Mouse (Mus musculus) c-Kit-positive CD71-positive TER-119-negative erythroid progenitor cells, embryonic 14.5 days (primary cell): ENCODE measurements around the gene Stat1.

Experiments used
- DNase-seq: peaks from one replicate; pipeline ENCODE4 v3.0.0-alpha.2; 2013; ENCODE audit warnings: low read depth

Gene Stat1

DNA sequence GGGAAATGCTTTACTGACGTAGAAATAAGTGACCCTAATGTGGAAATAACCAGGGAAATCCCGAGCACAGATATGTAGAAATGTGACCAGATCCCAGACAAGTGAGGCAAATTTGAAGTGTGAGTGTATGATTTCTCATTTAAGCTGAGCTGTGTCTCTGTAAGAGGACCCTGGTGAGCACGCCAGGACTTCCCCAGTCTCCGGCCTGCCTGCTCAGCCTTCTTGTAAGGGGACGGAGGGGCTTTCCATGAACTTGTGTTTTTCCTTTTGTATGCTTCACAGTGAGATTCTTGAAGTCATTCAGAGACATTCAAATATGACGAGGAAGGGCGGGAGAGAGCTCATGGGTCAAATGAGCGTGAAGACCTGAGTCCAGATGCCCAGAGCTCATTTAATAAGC lies 14.0 kb downstream of the Stat1 start:
- DNase-seq, result no peak

DNA sequence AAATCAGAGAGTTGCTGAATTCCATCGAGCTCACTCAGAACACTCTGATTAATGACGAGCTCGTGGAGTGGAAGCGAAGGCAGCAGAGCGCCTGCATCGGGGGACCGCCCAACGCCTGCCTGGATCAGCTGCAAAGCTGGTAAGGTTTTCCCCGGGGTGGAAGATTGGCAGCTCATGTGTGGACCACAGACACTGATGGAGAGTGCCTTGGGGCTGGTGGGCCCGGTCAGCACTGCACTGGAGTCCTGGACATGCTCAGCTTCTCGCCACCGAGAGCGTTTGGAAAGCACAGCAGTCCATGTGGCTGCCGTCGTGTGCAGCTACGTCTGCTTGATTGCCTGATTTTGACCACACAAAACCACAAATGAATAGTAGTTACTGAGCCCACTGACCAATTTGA lies 18.1 kb downstream of the Stat1 start:
- DNase-seq, result no peak

DNA sequence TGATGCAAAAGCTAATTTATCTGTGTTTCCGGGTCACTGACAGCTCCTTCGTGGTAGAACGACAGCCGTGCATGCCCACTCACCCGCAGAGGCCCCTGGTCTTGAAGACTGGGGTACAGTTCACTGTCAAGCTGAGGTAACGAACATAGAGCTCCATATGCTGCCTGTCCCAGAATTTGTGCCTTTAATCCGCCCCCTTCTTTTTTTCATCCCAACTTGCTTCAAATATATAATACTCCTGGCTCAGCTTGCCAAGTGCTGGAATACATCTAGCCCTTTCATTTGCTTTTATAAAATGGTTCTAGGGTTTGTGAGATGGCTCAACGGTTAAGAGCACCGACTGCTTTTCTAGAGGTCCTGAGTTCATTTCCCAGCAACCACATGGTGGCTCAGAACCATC lies 21.3 kb downstream of the Stat1 start:
- DNase-seq, result no peak

DNA sequence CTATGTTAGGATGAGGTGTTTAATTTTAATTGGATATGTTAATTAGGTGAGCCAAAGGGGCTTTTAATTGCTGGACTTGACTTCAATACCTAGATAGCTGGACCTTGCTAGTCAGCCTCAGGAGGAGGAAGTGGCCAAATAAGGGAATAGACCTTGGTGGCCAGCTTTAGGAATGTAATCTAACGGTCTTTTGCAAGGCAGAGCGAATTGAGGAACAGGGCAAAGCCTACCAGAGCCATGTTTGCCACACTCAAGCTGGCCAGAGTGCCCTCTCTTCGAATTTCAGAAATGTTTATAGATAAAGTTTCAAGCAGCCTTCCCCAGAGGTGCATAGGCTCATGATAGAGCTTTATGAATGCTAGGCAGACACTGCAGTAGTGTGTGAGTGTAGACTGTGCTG lies 22.2 kb downstream of the Stat1 start:
- no peak for DNase-seq

DNA sequence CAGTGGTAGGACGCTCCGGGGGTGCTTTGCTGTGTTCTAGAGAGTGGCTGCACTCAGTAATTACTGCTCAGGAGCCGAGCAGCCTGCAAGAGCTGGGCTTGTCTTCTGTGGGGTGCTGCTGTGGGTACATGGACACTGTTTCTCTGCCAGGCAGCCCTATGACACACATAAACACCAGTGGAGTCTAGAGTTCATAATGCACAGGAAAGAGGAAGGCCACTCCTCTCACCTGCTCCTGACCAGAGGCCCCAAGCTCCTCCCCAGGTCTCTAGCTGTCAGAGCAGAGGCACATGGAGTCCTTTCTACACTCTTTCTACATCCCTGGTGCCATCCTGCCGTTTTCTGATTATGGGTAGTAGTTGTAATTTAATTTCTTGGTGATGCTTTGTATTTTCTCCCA lies 22.9 kb downstream of the Stat1 start:
- DNase-seq, result no peak

DNA sequence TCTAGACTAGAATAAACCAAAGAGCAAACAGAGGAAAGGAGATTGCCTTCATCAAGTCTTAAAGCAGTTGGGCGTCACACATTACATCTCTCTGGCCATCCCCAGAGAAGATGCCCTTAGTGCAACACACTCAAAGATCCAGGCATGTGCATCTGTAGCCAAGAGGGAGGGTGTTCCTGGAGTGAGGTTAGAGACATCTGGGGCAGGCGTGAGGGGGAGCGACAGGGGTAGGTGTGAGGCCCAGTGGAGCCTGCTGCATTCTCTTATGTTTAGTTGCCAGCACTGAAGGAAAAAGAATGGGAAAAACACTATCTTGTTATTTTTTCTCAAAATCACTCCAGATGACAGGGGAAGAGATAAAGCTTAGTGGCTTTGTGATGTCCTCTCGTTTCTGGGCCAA lies 24.0 kb downstream of the Stat1 start:
- DNase-seq, result no peak

DNA sequence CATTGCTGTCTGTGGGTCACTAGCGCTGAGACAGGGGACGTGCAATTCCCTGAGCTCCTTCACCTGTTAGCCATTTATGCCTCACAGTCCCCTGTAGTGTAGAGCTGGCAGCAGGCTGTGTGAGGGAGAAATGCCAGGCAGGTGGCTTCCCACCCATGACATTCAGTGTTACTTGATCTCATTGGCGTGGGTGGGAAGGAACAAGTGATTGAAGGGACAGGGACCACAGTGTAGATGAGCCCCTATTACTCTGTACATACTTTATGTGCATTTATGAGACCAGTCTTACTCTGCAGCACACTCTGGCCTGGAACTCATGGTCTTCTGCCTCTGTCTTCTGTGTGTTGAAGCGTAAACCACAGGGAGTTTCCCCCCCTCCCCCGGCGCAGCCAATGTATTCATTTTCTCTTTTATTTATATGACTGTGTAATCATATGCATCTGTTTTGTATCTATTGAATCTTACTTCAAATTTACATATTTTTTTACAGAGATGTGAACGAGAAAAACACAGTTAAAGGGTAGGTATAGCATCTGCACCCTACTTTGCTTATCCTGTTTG lies 24.4 kb downstream of the Stat1 start:
- no peak for DNase-seq

DNA sequence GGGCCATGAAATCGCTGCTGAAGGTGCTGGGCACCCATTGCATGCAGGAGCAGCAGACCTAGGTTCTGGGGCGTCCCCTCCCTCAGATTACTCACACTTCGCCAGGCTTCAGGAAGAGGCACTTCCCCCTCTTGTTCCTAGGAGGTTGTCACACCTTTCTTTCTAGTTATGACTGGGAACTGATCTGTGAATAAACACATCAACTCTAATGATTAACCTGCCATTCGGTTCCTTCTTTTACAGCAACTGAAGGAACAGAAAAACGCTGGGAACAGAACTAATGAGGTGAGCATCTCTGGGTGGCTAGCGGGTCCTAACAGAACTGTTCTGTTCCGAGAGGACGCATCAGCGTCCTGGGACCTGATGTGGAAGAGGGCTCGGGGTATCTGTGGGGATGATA lies 25.7 kb downstream of the Stat1 start:
- no peak for DNase-seq

DNA sequence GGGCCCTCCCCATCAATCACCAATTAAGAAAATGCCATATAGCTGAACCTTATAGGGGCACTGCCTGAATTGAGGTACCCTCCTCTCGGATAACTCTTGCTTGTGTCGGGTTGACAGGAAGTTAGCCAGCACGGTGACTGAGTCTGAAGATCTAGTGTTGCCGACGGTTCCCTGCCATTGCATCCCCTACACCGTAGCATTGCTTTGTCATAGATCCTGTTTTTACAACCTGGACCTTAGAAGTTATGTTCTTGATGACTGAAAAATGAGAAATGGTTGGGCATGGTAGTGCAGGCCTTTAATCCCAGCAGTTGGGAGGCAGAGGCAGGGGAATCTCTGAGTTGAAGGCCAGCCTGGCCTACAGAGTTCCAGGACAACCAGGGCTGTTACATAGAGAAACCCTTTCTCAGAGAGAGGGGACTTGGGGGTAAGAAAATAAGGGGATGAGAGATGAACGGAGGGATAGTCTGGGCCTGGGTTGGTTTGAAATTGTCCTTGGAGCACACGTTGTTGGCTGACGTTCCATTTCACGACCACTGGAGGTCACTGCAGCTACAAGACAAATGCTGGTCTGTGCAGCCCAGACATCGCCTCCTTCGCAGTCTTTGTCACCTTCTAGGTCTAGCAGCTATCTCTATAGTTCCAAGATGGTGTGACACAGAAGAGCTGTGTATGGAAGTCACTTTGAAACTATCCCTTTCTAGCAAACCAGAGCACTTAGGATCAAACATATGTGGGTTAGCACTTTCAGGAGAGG lies 27.2 kb downstream of the Stat1 start:
- DNase-seq, result no peak

DNA sequence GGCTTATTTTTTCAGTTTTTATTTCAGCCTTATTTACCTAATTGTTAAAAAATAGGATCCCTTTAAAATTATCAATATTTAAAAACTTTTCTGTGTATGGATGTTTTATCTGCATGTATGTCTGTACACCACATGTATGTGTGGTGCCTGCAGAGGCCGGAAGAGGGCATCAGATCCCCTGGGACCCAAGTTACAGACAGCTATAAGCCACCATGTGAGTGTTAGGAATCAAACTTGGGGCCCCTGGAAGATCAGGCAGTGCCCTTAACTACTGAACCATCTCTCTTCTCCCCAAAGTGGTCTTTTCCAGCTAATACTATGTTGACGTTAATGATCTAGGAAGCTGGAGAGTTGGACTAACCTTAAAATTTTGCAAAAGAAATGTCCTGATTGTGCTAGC lies 28.2 kb downstream of the Stat1 start:
- no peak for DNase-seq

DNA sequence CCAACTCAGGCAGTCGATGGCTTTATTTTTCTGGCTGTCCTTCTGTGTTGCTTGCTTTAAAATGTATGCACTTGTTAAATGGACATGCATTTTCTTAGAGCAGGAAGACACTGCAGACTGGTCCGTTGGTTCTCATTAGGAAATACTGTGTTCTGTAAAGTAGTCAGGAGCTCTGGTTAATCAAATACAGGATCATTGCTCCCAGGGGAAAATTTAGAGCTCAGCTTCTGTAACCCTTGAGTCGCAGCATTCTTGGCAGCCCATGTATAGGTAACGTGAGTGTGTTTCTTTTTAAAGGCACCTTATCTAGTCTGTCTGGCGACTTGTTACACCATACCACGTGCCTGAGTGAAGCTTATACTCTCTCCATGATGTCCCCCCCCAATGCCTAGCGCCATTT lies 28.9 kb downstream of the Stat1 start:
- no peak for DNase-seq

DNA sequence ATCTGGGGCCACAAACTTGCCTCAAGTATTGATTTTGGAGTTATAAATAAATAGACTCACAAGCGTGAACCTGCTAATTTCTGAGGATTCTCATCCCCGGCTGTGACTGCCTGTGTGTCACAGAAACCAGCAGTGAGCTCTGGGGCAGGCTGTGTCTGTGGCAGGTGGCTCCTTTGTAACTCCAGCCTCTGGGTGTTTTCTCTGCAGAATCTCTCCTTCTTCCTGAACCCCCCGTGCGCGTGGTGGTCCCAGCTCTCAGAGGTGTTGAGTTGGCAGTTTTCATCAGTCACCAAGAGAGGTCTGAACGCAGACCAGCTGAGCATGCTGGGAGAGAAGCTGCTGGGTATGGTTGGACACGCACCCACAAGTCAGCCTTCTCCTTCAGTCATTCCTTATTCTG lies 29.5 kb downstream of the Stat1 start:
- no peak for DNase-seq

DNA sequence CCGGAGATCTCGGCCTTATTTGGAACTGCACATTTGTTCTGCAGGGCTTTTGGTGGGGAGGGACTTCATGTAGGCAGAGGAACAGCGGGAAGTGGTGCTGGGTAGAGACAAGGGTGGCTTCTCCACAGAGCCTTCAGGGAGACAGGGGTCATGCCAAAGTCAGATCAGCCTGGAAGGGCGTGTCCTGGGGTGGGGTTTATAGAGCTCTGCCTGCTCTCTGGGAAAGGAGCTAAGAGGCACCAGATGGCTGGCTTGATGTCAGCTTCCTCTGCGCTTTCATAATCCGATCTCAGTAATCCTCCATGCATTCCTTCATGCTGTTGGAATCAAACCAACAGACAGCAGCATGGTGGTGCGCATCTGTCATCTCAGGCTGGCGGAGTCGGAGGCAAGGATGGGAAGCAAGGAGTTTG lies 30.7 kb downstream of the Stat1 start:
- no peak for DNase-seq

DNA sequence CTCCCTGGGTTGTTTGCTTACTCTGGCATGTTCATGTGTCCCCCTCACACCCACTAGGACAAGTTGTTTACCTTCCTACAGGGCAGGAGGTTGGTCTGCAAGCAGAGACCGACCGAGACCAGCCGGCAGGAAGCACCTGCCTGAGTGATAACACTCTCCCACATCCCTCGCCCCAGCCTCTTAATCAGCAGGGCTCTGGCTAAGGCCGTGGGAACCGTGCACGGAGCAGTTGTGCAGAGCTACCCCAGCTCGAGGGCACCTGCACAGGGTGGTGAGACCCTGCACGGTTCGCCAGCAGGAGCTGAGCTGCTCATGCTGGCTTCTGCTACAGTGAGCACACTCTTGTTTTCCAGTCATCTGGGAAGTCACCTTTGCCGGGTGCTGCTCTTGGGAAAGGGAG lies 31.4 kb downstream of the Stat1 start:
- DNase-seq, result no peak

DNA sequence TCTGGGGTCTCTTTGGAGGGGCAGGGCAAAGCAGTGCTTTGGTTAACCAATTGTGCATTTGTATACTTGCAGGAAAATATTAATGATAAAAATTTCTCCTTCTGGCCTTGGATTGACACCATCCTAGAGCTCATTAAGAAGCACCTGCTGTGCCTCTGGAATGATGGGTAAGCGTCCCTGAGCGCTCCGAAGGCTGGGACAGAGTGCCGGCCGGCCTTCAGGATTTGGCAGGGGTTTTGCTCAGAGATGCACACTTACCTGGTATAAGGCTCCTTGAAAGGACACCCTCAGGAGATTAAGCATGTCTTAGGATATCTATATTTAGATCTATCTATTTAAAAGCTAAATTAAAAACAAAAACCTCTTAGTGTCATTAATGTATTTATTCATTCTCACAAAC lies 31.9 kb downstream of the Stat1 start:
- no peak for DNase-seq

DNA sequence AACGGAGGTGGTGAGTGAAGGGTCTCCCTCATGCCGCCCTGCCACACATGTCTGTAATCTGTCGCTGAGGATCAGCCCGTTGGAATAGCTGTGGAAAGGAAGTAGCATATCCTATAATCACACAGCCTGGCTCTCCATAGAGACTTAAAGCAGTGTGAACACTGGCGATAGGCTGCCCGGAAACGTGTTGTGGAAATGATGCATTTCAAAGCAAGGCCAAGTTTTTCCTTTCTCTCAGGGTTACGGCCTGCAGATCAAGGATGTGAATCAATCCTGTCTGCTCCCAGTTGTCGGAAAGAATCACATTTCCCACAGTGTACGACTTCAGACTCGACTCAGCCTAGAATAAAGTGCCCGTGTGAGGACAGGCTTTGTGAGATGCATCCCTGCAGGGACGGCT lies 33.1 kb downstream of the Stat1 start:
- DNase-seq, result no peak

DNA sequence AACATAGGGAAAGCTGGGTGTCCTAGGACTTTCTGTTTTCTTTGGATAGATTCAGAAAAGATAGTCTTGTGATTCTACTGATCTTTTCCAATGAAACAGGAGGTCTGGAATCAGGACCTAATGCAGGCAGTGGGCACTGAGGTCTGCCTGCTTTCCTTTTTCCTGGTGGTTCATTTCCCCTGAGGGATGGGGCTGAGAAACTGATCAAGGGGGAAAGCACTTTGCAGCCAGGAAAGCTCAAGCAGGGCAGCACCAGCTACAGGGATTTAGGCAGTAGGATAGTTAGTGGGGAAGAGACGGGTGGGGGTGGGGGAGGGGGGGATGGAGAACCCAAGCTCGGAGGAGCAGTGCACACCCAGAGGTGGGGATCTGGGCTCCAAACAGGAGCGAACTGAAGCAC lies 33.7 kb downstream of the Stat1 start:
- DNase-seq, result no peak

DNA sequence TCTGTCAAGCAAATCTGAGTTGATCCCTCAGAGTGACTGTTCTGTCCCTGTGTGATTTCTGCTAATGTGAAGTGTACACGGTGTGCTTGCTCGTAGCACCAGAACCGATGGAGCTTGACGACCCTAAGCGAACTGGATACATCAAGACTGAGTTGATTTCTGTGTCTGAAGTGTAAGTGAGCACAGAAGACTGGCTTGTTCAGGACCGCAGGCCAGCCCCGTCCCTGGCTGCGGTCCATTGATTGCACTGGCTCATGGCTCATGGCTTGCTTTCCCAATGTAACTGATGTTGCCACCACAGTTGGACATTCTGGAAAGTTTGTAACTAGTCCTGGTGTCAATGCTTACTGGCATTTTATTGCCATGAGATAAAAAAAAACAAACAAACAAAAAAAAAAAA lies 35.6 kb downstream of the Stat1 start:
- no peak for DNase-seq

DNA sequence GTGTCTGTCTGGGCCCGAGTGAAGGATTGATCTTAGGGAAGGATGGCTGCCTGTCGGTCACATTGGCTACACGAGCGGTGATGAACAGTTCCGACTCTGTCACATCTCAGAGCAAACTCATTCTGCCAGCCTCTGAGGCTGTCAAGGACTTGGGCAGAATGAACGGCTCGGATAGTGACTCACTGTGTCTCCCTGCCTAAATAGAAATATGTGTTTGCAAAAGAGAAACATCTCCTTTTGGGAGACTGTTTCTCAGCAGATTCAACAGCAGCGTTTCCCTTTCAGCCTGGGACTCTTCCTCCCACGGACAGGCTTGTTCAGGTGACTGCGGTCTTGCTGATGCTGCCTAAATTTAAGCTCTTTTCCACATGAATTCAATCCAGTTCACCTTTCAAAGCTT lies 37.1 kb downstream of the Stat1 start:
- DNase-seq, result no peak

DNA sequence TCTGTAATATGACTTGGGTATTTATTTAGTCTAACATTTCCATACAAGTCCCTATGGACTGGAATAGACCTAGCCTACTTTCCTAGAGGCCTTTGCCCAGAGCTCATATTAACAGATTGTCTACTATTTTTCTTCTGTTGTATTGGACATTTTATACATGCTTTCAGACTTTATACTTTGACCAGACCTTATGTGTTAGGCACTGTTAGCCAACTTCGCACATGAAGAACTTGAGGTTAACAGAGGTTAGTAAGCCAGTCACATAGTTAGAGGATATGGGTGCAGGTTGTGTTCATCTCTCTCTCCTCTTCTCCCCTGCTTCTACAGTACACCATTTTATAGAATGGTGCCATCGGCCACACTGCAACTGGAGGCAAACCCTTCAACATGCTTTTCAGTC lies 38.8 kb downstream of the Stat1 start:
- no peak for DNase-seq

DNA sequence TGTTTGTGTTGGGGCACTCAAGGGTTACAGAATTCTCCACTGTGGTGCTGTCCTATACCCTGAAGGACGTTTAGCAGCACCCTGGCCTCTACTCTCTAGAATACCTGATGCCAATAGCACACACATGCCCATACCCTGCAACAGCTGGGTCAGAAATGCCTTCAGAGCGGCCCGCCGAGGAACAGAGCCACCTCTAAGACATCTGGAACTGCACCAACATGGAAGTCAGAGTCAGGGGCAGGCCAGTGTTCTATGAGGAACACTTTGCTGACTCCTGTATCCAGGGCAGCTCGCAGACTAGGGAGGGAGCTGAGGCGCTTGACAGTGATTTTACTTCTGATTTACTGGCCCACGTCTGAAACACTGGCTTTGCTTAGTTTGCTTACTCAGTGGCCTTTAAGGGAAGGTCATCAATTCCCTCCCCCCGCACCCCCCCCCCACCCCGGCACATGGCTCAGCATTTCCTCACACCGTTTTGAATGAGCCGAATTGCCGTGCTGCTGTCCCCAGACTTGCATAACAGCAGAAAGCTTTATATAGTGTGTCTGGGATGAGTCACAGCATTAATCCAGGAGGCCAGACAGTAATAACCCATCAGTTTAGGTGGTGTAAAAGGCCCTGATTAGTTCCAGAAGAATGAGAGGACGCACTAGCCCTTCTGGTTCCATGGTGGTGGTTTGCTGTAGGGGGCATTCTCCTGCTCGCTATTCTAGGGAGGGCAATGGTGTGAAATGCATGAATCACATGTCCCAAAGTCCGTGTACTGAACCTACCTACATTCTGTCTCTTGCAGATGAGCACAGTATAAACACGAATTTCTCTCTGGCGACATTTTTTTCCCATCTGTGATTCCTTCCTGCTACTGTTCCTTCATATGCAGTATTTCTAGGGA lies 39.5 kb downstream of the Stat1 start:
- DNase-seq, result no peak

DNA sequence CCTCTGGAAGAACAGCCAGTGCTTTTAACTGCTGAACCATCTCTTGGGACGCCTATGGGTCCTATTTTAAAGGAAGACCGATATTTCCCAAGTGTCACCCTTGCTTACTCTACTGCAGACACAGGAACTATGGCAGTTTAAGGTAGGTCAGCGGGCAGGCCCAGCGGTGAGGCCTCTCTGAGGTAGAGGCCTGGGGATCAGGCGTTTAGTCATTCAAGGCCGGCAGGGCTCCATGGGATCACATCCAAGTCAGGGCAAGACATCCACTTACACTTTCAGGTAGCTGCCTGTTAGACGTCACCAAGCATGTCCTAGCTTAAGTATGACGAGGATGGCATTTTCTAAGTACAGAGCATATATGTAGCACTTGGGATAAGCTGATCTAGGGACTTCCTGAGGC lies 41.9 kb downstream of the Stat1 start:
- DNase-seq, result no peak

DNA sequence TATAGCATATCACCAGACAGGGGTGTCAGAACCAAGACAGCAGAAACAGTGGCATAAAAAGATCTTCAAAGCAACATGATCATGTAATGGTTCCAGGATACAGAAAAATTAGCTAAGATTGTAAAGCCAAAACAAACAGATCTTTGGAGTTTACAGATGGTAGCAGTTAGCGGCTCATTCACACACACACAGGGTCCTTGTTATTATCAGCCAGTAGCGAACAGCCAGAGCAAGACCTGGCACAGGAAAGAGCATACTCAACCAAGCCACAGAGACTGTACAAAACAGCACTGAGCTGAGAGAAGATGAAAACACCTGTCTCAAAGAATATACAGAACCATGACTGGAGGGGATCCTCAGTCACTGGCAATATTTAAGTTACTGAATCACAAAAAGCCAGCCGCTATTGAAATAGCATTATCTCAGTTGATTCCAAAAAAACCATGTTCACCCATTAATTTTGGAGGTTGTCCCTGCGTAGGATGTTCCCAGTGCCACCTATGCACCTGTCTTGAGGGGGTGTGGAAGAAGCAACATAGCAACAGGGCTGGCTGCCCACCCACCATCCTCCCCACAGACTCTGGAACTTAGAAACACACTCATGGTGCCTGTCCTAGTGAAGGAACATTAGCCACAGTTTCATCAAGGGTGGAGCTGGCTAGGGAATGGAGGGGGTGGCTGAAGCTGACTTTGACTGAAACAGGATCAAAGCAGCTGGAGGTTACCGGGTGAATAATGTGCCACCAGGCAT lies 44.6 kb downstream of the Stat1 start:
- DNase-seq, result no peak
